Mouse (Mus musculus) liver, embryonic 12.5 days (tissue): ENCODE data around the gene Nr2c1. TPM values are rescaled to one million over a fixed set of nuclear protein-coding genes. Genes with fewer than 3 reads are reported as not detected.

ENCODE experiments used
- ATAC-seq: fragments of 200-750 bp; cut with Nextera tagmentation; 2 replicates; pipeline ENCODE4 v1.8.0; 2017; ENCODE audit warnings: moderate number of reproducible peaks, mild to moderate bottlenecking, moderate library complexity
- H3K27ac ChIP-seq: fragments of 300-500 bp; sonication (generic); 2 replicates; pipeline ENCODE4 v1.5.1; 2016; ENCODE audit warnings: mild to moderate bottlenecking
- H3K27me3 ChIP-seq: fragments of 300-500 bp; sonication (generic); replicated peaks from 2 replicates; pipeline ENCODE4 v1.6.1; 2016; ENCODE audit warnings: mild to moderate bottlenecking, moderate library complexity
- H3K36me3 ChIP-seq: fragments of 300-500 bp; sonication (generic); 2 replicates; pipeline ENCODE4 v1.6.1; 2016; ENCODE audit warnings: mild to moderate bottlenecking, moderate library complexity
- H3K4me1 ChIP-seq: fragments of 300-500 bp; sonication (generic); 2 replicates; pipeline ENCODE4 v1.6.1; 2016
- H3K4me2 ChIP-seq: fragments of 300-500 bp; sonication (generic); 2 replicates; pipeline ENCODE4 v1.6.1; 2016; ENCODE audit warnings: mild to moderate bottlenecking, moderate library complexity
- H3K4me3 ChIP-seq: fragments of 300-500 bp; sonication (generic); 2 replicates; pipeline ENCODE4 v1.5.1; 2016; ENCODE audit warnings: mild to moderate bottlenecking, moderate library complexity
- H3K9ac ChIP-seq: fragments of 300-500 bp; sonication (generic); 2 replicates; pipeline ENCODE4 v1.6.1; 2016; ENCODE audit warnings: mild to moderate bottlenecking, moderate library complexity
- H3K9me3 ChIP-seq: fragments of 300-500 bp; sonication (generic); replicated peaks from 2 replicates; pipeline ENCODE4 v1.6.1; 2016; ENCODE audit warnings: mild to moderate bottlenecking, moderate library complexity
- WGBS: fragments of 180-500 bp; shearing (Covaris S2); methylation state at CpG from one replicate; pipeline ENCODE4 v1.1.7; 2016; ENCODE audit not compliant: insufficient replicate concordance; 5-methylcytosine and 5-hydroxymethylcytosine counted together
- polyA plus RNA-seq: library from polyadenylated mRNA; unstranded; fragments of >200 nt; fragmentation: Nextera tagmentation; extraction: Ambion mirVana; gene quantifications from 2 replicates; pipeline ENCODE4 v1.2.1, GENCODE M21; 2016

Gene Nr2c1
- 4.1 and 4.2 TPM in 2 replicates for polyA plus RNA-seq

- H3K27ac ChIP-seq: peak within 1 kb of the TSS; percentile 85
- H3K4me1 ChIP-seq: peaks cover 32% of the 10 kb centered on the region
- peak within 1 kb of the TSS; percentile 83 for H3K9ac ChIP-seq
- peak within 1 kb of the TSS; percentile 85 for H3K4me2 ChIP-seq
- WGBS: 1% methylated on average over 63 of the region's 64 CpGs
- H3K36me3 ChIP-seq: no peaks in the 10 kb centered on the region
- peak; percentile 83 for ATAC-seq
- H3K9me3 ChIP-seq: no peaks in the 10 kb centered on the region
- no peaks in the 10 kb centered on the region for H3K27me3 ChIP-seq
- peak within 1 kb of the TSS; percentile 78 for H3K4me3 ChIP-seq
Observed at GRCm38 (mm10) chr10:94147756-94148531, at the start of gene Nr2c1. TSS of gene Nr2c1 (plus strand) at chr10:94148023.

GRCm38 (mm10) chr10:94098100-94098499 lies 49.7 kb upstream of the Nr2c1 start:
- H3K27ac ChIP-seq: 0 out of 2 replicates have a peak overlapping the region, but pooled peaks have one; percentile 84
- WGBS: 71% methylated on average over 3 of the region's 3 CpGs

GRCm38 (mm10) chr10:94105498-94105897 lies 42.3 kb upstream of the Nr2c1 start:
- H3K36me3 ChIP-seq: peaks cover 50% of the 10 kb centered on the region
- H3K4me1 ChIP-seq: peaks cover 15% of the 10 kb centered on the region; the same call in 1 of the 2 replicates
- H3K9ac ChIP-seq: no peak overlapping the region
- no peaks in the 10 kb centered on the region for H3K27me3 ChIP-seq
- WGBS: 78% methylated on average over 10 of the region's 10 CpGs
- no peaks in the 10 kb centered on the region for H3K9me3 ChIP-seq
- no peak overlapping the region for H3K4me2 ChIP-seq
- ATAC-seq: no peak
- H3K27ac ChIP-seq: no peak overlapping the region
- H3K4me3 ChIP-seq: no peak overlapping the region

More at GRCm38 (mm10) chr10:94098100-94098499, 49.7 kb upstream of the Nr2c1 start:
- no peak overlapping the region for H3K9ac ChIP-seq
- H3K9me3 ChIP-seq: no peaks in the 10 kb centered on the region
- H3K27me3 ChIP-seq: no peaks in the 10 kb centered on the region
- no peak for ATAC-seq
- H3K36me3 ChIP-seq: peaks cover 25% of the 10 kb centered on the region
- no peak overlapping the region for H3K4me2 ChIP-seq
- H3K4me1 ChIP-seq: peaks cover 40% of the 10 kb centered on the region
- no peak overlapping the region for H3K4me3 ChIP-seq

- Histone ChIP-seq H3K4me1 (peaks cover 7% of the 10 kb centered on the region; the same call in 1 of the 2 replicates), H3K9ac (no peak overlapping the region), H3K4me3 (no peak overlapping the region), H3K27ac (no peak overlapping the region), H3K27me3 (no peaks in the 10 kb centered on the region), H3K9me3 (no peaks in the 10 kb centered on the region), H3K36me3 (peaks cover 46% of the 10 kb centered on the region), H3K4me2 (0 out of 2 replicates have a peak overlapping the region, but pooled peaks have one; percentile 8)
- ATAC-seq: no peak
- 26% methylated on average over 4 of the region's 4 CpGs for WGBS
Observed at GRCm38 (mm10) chr10:94107168-94107567, 40.7 kb upstream of the Nr2c1 start.

GRCm38 (mm10) chr10:94107607-94108006 lies 40.2 kb upstream of the Nr2c1 start:
- H3K27ac ChIP-seq: no peak overlapping the region
- H3K4me3 ChIP-seq: no peak overlapping the region
- no peak overlapping the region for H3K9ac ChIP-seq
- H3K36me3 ChIP-seq: peaks cover 43% of the 10 kb centered on the region
- no peaks in the 10 kb centered on the region for H3K27me3 ChIP-seq
- H3K4me1 ChIP-seq: peaks cover 7% of the 10 kb centered on the region; the same call in 1 of the 2 replicates
- 0 out of 2 replicates have a peak overlapping the region, but pooled peaks have one; percentile 8 for H3K4me2 ChIP-seq
- 75% methylated on average over 7 of the region's 7 CpGs for WGBS
- no peak for ATAC-seq
- no peaks in the 10 kb centered on the region for H3K9me3 ChIP-seq

- H3K27ac ChIP-seq: no peak overlapping the region
- peaks cover 35% of the 10 kb centered on the region for H3K36me3 ChIP-seq
- H3K9ac ChIP-seq: no peak overlapping the region
- no peaks in the 10 kb centered on the region for H3K9me3 ChIP-seq
- no peak overlapping the region for H3K4me3 ChIP-seq
- H3K4me2 ChIP-seq: no peak overlapping the region
- WGBS: 68% methylated on average over 6 of the region's 6 CpGs
- no peaks in the 10 kb centered on the region for H3K27me3 ChIP-seq
- H3K4me1 ChIP-seq: peaks cover 7% of the 10 kb centered on the region; the same call in 1 of the 2 replicates
- no peak for ATAC-seq
Observed at GRCm38 (mm10) chr10:94108791-94109190, 39.0 kb upstream of the Nr2c1 start.

- Histone ChIP-seq H3K9me3 (no peaks in the 10 kb centered on the region), H3K4me3 (no peak overlapping the region), H3K27me3 (no peaks in the 10 kb centered on the region), H3K27ac (no peak overlapping the region), H3K9ac (no peak overlapping the region), H3K36me3 (peaks cover 20% of the 10 kb centered on the region), H3K4me1 (peaks cover 23% of the 10 kb centered on the region), H3K4me2 (no peak overlapping the region)
- no peak for ATAC-seq
- WGBS: 78% methylated on average over 9 of the region's 9 CpGs
Observed at GRCm38 (mm10) chr10:94110834-94111754, 36.7 kb upstream of the Nr2c1 start.

- H3K27ac ChIP-seq: no peak overlapping the region
- no peak overlapping the region for H3K4me3 ChIP-seq
- no peak for ATAC-seq
- no peak overlapping the region for H3K9ac ChIP-seq
- peaks cover 25% of the 10 kb centered on the region for H3K4me1 ChIP-seq
- no peak overlapping the region for H3K4me2 ChIP-seq
- WGBS: 68% methylated on average over 3 of the region's 3 CpGs
- H3K36me3 ChIP-seq: peaks cover 18% of the 10 kb centered on the region
- no peaks in the 10 kb centered on the region for H3K27me3 ChIP-seq
- no peaks in the 10 kb centered on the region for H3K9me3 ChIP-seq
Observed at GRCm38 (mm10) chr10:94112207-94112606, 35.6 kb upstream of the Nr2c1 start.

- peak; percentile 76 for ATAC-seq
- peaks cover 10% of the 10 kb centered on the region for H3K36me3 ChIP-seq
- 23% methylated on average over 6 of the region's 6 CpGs for WGBS
- peak overlapping the region; percentile 31 for H3K9ac ChIP-seq
- H3K9me3 ChIP-seq: no peaks in the 10 kb centered on the region
- H3K4me3 ChIP-seq: no peak overlapping the region
- peak overlapping the region; percentile 40; the same call in 1 of the 2 replicates for H3K27ac ChIP-seq
- H3K27me3 ChIP-seq: no peaks in the 10 kb centered on the region
- peak overlapping the region; percentile 25; the same call in 1 of the 2 replicates for H3K4me2 ChIP-seq
- H3K4me1 ChIP-seq: peaks cover 23% of the 10 kb centered on the region
Observed at GRCm38 (mm10) chr10:94115893-94116599, 31.8 kb upstream of the Nr2c1 start.

- no peak overlapping the region for H3K4me2 ChIP-seq
- H3K9ac ChIP-seq: no peak overlapping the region
- peaks cover 23% of the 10 kb centered on the region for H3K4me1 ChIP-seq
- no peaks in the 10 kb centered on the region for H3K9me3 ChIP-seq
- ATAC-seq: no peak
- no peak overlapping the region for H3K27ac ChIP-seq
- H3K27me3 ChIP-seq: no peaks in the 10 kb centered on the region
- peaks cover 13% of the 10 kb centered on the region for H3K36me3 ChIP-seq
- H3K4me3 ChIP-seq: no peak overlapping the region
- 82% methylated on average over 12 of the region's 12 CpGs for WGBS
Observed at GRCm38 (mm10) chr10:94116781-94117340, 31.0 kb upstream of the Nr2c1 start.

- Histone ChIP-seq H3K4me2 (no peak overlapping the region), H3K27ac (no peak overlapping the region), H3K27me3 (no peaks in the 10 kb centered on the region), H3K4me1 (peaks cover 34% of the 10 kb centered on the region), H3K9ac (no peak overlapping the region), H3K4me3 (no peak overlapping the region), H3K9me3 (no peaks in the 10 kb centered on the region), H3K36me3 (peaks cover 13% of the 10 kb centered on the region)
- no peak for ATAC-seq
- WGBS: 77% methylated on average over 3 of the region's 3 CpGs
Observed at GRCm38 (mm10) chr10:94117916-94118315, 29.9 kb upstream of the Nr2c1 start.
